Mouse (Mus musculus) natural killer cell, adult 2 months (primary cell): ENCODE data around the gene Otulinl.

Experiments used
- DNase-seq, 2 experiments: peaks; one replicate each; pipeline ENCODE4 v3.0.0; 2022; ENCODE audit warnings: low spot score in 2 of 2

Otulinl gene

DNA sequence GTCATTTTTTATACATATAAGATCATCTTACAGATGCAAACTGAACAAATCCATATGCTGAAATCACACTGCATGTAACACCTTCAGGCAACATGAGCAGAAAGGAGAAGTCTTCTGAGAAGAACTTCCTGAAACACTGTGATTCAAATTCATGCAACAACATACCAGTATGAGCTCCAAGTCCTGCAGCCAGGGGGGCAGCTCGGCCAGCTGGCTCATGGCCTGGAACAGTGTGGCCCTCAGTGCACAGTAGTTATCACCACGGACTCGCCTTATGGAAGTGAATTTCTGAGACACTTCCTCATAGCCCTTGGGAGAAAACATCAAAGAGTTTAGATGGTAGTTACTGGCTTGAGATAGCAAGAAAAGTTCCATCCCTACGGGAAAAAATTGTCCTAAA, 65.2 kb downstream of the Otulinl start:
- DNase-seq: no peak

DNA sequence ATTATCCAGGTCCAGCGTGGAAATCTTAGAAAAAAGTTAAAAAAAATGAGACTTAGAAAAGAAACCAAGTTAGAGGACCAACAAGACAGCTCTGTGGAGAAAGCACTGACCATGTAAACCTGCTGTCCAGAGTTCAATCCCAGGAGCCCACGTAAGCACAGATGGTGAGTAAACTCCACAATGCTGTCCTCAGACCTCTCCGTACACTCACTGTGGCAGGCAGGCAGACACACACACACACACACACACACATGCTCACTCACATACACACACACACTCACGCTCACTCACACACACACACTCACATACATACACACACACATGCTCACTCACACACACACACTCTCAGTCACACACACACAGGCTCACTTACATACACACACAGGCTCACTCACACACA, 68.1 kb downstream of the Otulinl start:
- no peak for DNase-seq

GRCm38 (mm10) chr15:27612533-27613221, 68.7 kb downstream of the Otulinl start:
- peak; percentile 62 to 73 for DNase-seq

- no peak for DNase-seq
Measured at GRCm38 (mm10) chr15:27609554-27609953, 71.8 kb downstream of the Otulinl start.

DNA sequence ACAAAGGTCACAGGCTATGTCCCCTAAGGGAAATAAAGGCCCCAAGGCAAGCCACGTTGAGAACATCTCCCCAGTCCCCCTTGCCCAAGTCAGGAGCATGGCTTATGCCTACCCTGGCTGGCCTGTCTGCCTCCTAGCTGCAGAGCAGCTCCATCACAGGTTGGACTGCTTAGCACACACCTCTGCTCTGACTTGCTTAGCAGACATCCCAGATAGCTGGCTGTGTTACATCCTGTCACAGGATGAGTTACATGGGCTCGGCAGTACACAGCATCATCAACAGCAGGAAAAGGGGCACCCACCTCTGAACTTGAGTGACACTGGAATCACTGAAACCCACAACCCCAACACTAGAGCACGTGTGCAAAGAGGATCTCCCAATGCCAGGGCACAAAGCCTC, 76.1 kb downstream of the Otulinl start:
- no peak for DNase-seq
